Mouse (Mus musculus) lung, embryonic 16.5 days (tissue): ENCODE results near the gene Vac14. TPM values are rescaled to one million over a fixed set of nuclear protein-coding genes. Genes with fewer than 3 reads are reported as not detected.

Experiments used
- ATAC-seq: fragments of 200-750 bp; cut with Nextera tagmentation; 2 replicates; pipeline ENCODE4 v1.8.0; 2017; ENCODE audit warnings: low read depth, mild to moderate bottlenecking, moderate library complexity
- H3K27ac ChIP-seq: fragments of 300-500 bp; sonication (generic); 2 replicates; pipeline ENCODE4 v1.5.1; 2014; ENCODE audit warnings: mild to moderate bottlenecking, control low read depth, low read length
- H3K27me3 ChIP-seq: fragments of 300-500 bp; sonication (generic); 2 replicates; pipeline ENCODE4 v1.6.1; 2014; ENCODE audit warnings: low read depth, low read length, mixed read lengths; ENCODE audit not compliant: control insufficient read depth, insufficient read depth
- H3K36me3 ChIP-seq: fragments of 300-500 bp; sonication (generic); 2 replicates; pipeline ENCODE4 v1.6.1; 2014; ENCODE audit warnings: low read length; ENCODE audit not compliant: control insufficient read depth, insufficient read depth
- H3K4me1 ChIP-seq: fragments of 300-500 bp; sonication (generic); replicated peaks from 2 replicates; pipeline ENCODE4 v1.6.1; 2014; ENCODE audit warnings: low read length, mixed read lengths; ENCODE audit not compliant: control insufficient read depth, insufficient read depth
- H3K4me2 ChIP-seq: fragments of 300-500 bp; sonication (generic); 2 replicates; pipeline ENCODE4 v1.6.1; 2014; ENCODE audit warnings: low read depth, low read length, control low read depth
- H3K4me3 ChIP-seq: fragments of 300-500 bp; sonication (generic); 2 replicates; pipeline ENCODE4 v1.5.1; 2014; ENCODE audit warnings: mild to moderate bottlenecking, low read length, control low read depth
- H3K9ac ChIP-seq: fragments of 300-500 bp; sonication (generic); 2 replicates; pipeline ENCODE4 v1.6.1; 2014; ENCODE audit warnings: low read length, control low read depth
- H3K9me3 ChIP-seq: fragments of 300-500 bp; sonication (generic); 2 replicates; pipeline ENCODE4 v1.6.1; 2016; ENCODE audit warnings: low read length; ENCODE audit not compliant: control insufficient read depth
- WGBS: fragments of 180-500 bp; shearing (Covaris S2); extraction: QIAGEN DNeasy Blood & Tissue Kit; methylation state at CpG from one replicate; pipeline ENCODE4 v1.1.7; 2014; 5-methylcytosine and 5-hydroxymethylcytosine counted together
- polyA plus RNA-seq: library from polyadenylated mRNA; unstranded; fragments of >200 nt; fragmentation: Nextera tagmentation; extraction: Ambion mirVana; gene quantifications from 2 replicates; pipeline ENCODE4 v1.2.1, GENCODE M21; 2015

The Vac14 gene
- polyA plus RNA-seq, 1 experiment from 2014 or later, result 16.5 TPM

DNA sequence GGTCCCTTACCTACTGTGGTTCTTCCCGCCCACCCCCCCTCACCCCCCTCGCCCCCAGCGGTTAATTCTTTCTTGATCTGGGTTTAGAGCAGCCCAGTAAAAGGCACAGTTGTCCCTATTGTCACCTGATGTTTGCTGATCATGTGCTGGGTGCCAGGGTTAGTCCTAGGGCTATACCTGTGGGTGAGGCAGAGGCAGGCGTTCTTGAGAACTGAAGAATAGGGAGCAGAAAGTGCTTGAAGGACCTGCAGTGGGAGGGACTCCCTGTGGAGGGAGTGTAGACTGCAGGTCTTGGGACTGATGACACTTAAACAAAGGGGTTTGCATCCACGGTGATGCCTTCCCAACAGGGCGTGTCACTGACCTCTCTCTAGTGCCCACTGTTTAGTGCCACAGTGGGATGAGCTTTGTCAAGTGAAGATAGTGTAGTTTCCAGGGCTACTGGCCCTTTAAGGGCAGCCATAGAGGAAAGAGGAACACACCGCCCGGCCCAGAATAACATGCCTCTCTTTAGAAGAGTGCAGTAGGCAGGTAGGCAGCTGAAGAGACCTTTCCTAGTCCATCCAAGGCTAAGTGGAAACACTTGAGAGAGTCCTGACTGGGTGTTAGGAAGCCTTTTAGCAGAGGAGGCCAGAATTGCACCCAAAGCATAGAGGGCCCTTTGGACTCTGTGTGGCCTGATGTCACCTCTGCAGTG lies 51.7 kb downstream of the Vac14 start:
- no peaks in the 10 kb centered on the region for H3K9me3 ChIP-seq
- H3K4me3 ChIP-seq, result no peak overlapping the region
- peak overlapping the region; percentile 69 for H3K27ac ChIP-seq
- H3K27me3 ChIP-seq, result no peaks in the 10 kb centered on the region
- WGBS, result 44% methylated on average over 8 of the region's 8 CpGs
- no peak overlapping the region for H3K4me2 ChIP-seq
- peaks cover 3% of the 10 kb centered on the region; the same call in 1 of the 2 replicates for H3K36me3 ChIP-seq
- peak; percentile 45 for ATAC-seq
- peaks cover 28% of the 10 kb centered on the region for H3K4me1 ChIP-seq
- peak overlapping the region; percentile 21 for H3K9ac ChIP-seq

DNA sequence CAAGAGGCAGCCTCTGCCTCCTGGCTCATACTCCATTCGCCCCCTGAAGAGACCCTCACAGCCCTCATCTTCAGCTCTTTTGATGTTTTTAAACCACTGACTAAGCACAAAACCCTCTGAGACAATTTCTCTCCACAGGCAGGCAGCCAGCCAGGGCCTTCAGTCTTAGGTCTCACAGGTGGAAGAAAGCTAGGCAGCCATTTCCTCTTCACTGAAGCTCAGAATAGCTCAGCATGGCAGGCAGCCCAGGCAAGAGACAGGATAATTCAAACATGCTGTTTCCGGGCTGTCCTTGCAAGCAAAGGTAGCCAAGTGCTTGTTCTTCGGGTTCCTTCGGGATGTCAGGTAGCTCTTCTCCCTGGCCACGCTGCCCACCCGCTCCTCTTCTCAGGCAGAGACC lies 52.9 kb downstream of the Vac14 start:
- H3K27me3 ChIP-seq, result no peaks in the 10 kb centered on the region
- WGBS, result 73% methylated on average over 6 of the region's 6 CpGs
- H3K4me3 ChIP-seq, result no peak overlapping the region
- peak overlapping the region; percentile 84 for H3K27ac ChIP-seq
- no peak overlapping the region for H3K9ac ChIP-seq
- no peaks in the 10 kb centered on the region for H3K9me3 ChIP-seq
- no peak for ATAC-seq
- H3K36me3 ChIP-seq, result peaks cover 3% of the 10 kb centered on the region; the same call in 1 of the 2 replicates
- peaks cover 29% of the 10 kb centered on the region for H3K4me1 ChIP-seq
- H3K4me2 ChIP-seq, result peak overlapping the region; percentile 2; the same call in 1 of the 2 replicates

DNA sequence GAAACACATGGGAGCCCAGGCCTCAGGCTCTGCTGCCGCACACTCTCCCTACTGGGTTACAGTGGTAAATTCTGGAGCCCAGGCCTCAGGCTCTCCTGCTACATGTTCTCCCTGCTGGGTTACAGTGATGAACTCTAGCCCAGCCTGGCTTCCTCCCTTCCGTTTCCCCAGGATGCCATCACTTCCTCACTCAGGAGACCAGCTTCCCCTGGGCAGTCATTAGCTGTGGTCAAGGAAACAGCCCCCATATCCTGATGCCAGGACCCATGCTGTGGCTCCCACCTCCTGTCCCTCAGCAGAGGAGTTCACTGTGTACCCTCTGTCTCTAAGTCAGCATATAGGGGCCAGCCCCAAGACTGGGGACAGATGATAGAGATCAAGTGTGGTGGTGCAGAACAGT lies 53.7 kb downstream of the Vac14 start:
- Histone ChIP-seq H3K36me3 (peaks cover 3% of the 10 kb centered on the region; the same call in 1 of the 2 replicates), H3K4me2 (peak overlapping the region; percentile 2; the same call in 1 of the 2 replicates), H3K4me1 (peaks cover 30% of the 10 kb centered on the region), H3K4me3 (no peak overlapping the region), H3K9me3 (no peaks in the 10 kb centered on the region), H3K27me3 (no peaks in the 10 kb centered on the region), H3K27ac (peak overlapping the region; percentile 84), H3K9ac (0 out of 2 replicates have a peak overlapping the region, but pooled peaks have one; percentile 12)
- ATAC-seq, result peak; percentile 52
- WGBS, result 69% methylated on average over 2 of the region's 2 CpGs

GRCm38 (mm10) chr8:110673168-110673567 lies 54.8 kb downstream of the Vac14 start:
- H3K27ac ChIP-seq, result peak overlapping the region; percentile 84
- no peak overlapping the region for H3K4me2 ChIP-seq
- peaks cover 30% of the 10 kb centered on the region for H3K4me1 ChIP-seq
- H3K36me3 ChIP-seq, result peaks cover 3% of the 10 kb centered on the region; the same call in 1 of the 2 replicates
- no peak overlapping the region for H3K4me3 ChIP-seq
- 0 out of 2 replicates have a peak overlapping the region, but pooled peaks have one; percentile 12 for H3K9ac ChIP-seq
- no peaks in the 10 kb centered on the region for H3K27me3 ChIP-seq
- no peak for ATAC-seq
- no peaks in the 10 kb centered on the region for H3K9me3 ChIP-seq
- WGBS, result 44% methylated on average over 2 of the region's 2 CpGs

DNA sequence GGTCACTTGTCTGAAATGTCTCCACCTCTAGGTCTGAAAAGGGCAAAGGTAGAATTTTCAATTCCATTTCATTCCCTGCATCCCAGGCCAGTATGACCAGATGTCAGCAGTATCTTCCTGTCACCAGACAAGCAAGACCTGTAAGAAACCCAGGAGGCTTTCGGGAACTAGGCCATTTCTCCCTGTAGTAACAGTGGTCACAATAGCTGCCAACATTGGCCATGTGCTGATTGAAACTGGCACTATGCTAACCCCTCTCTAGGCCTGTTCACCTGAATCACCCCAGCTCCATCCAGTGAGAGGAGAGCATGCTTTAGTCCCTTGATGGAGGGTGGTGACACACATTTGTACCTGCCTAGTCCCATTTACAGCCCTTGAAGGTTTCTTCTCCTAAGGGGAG lies 56.2 kb downstream of the Vac14 start:
- Histone ChIP-seq H3K9ac (no peak overlapping the region), H3K27ac (no peak overlapping the region), H3K4me2 (no peak overlapping the region), H3K4me1 (peaks cover 30% of the 10 kb centered on the region), H3K27me3 (no peaks in the 10 kb centered on the region), H3K9me3 (no peaks in the 10 kb centered on the region), H3K36me3 (peaks cover 3% of the 10 kb centered on the region; the same call in 1 of the 2 replicates), H3K4me3 (no peak overlapping the region)
- no peak for ATAC-seq
- WGBS, result 96% methylated on average over 1 of the region's 1 CpGs

GRCm38 (mm10) chr8:110676702-110677101 lies 58.3 kb downstream of the Vac14 start:
- Histone ChIP-seq H3K9ac (no peak overlapping the region), H3K4me2 (no peak overlapping the region), H3K36me3 (peaks cover 3% of the 10 kb centered on the region; the same call in 1 of the 2 replicates), H3K27ac (peak overlapping the region; percentile 77), H3K9me3 (no peaks in the 10 kb centered on the region), H3K27me3 (no peaks in the 10 kb centered on the region), H3K4me3 (no peak overlapping the region), H3K4me1 (peaks cover 15% of the 10 kb centered on the region)
- ATAC-seq, result peak; percentile 83
- WGBS, result 43% methylated on average over 5 of the region's 5 CpGs

GRCm38 (mm10) chr8:110677174-110677660 lies 58.8 kb downstream of the Vac14 start:
- Histone ChIP-seq H3K9me3 (no peaks in the 10 kb centered on the region), H3K4me2 (no peak overlapping the region), H3K27ac (peak overlapping the region; percentile 51), H3K27me3 (no peaks in the 10 kb centered on the region), H3K9ac (no peak overlapping the region), H3K4me3 (no peak overlapping the region), H3K36me3 (no peaks in the 10 kb centered on the region; the same call in 1 of the 2 replicates), H3K4me1 (peaks cover 14% of the 10 kb centered on the region)
- 79% methylated on average over 5 of the region's 5 CpGs for WGBS
- no peak for ATAC-seq

- Histone ChIP-seq H3K27ac (no peak overlapping the region; the same call in 1 of the 2 replicates), H3K4me1 (peaks cover 2% of the 10 kb centered on the region; the same call in 1 of the 2 replicates), H3K9me3 (no peaks in the 10 kb centered on the region), H3K9ac (no peak overlapping the region), H3K36me3 (no peaks in the 10 kb centered on the region), H3K27me3 (no peaks in the 10 kb centered on the region), H3K4me3 (no peak overlapping the region), H3K4me2 (no peak overlapping the region)
- no peak for ATAC-seq
- 42% methylated on average over 3 of the region's 3 CpGs for WGBS
Observed at GRCm38 (mm10) chr8:110678989-110679388, 60.6 kb downstream of the Vac14 start.

- Histone ChIP-seq H3K27me3 (no peaks in the 10 kb centered on the region), H3K27ac (peak overlapping the region; percentile 75), H3K9me3 (no peaks in the 10 kb centered on the region), H3K4me2 (no peak overlapping the region), H3K9ac (no peak overlapping the region; the same call in 1 of the 2 replicates), H3K4me1 (peaks cover 24% of the 10 kb centered on the region), H3K36me3 (no peaks in the 10 kb centered on the region), H3K4me3 (no peak overlapping the region)
- WGBS, result 50% methylated on average over 5 of the region's 5 CpGs
- peak; percentile 95 for ATAC-seq
Observed at GRCm38 (mm10) chr8:110687726-110688125, 69.3 kb downstream of the Vac14 start.
